Mouse (Mus musculus): ENCODE measurements around the gene Lamc3.

Gene Lamc3

GRCm38 (mm10) chr2:31990961-31991360, 103.9 kb downstream of the Lamc3 start:
- no peak for DNase-seq

DNA sequence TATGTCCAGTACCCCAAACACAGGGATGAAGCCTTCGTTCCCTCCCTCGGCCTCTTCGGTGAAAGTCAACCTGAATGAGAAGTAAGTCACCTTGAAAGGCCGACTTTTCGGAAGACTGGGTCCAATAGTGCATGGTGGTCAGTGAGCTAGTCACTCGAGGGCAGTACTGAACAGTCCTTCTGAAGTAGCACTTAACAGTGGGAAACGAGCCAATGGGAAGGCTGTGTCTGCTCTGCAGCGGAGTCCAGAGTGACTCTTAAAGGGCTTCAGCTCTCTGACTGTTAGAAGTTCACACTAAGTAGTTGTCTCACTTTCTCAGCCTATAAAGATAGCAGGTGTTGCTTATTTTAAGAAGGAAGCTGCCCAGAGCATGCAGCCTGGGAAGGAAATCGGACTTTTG, 107.8 kb downstream of the Lamc3 start:
- no peak for DNase-seq

- no peak for DNase-seq
Measured at GRCm38 (mm10) chr2:31996060-31996459, 109.0 kb downstream of the Lamc3 start.
